Mouse (Mus musculus): ENCODE data around the gene Alkbh3.

DNA sequence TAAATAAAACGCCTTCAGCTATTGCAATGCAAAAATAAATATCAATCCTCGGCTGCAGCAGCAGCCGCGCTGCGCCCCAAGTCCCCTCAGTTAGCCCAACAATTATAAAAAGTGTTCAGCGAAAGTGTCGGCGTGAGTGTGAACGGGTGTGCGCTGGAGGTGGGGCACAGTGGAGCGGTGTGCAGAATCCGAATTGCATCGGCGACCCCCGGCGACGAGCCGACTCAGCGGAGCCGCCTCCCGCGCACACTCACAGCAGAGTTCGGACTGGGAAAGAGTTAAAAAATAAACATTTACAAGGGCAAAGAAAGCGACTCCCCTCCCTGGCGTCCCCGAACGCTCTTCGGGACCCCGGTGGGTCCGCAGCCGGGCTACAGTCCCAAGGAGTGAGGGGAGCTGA, 54.7 kb downstream of the Alkbh3 start:
- TF ChIP-seq CTCF (IDR thresholded peaks at IDR 0.05; ENCODE audit: borderline replicate concordance, extremely low read depth, insufficient read depth, insufficient read length), result no peak
- TF ChIP-seq POLR2A (IDR thresholded peaks at IDR 0.05; ENCODE audit: borderline replicate concordance, extremely low read depth, insufficient read depth, insufficient read length, poor library complexity, severe bottlenecking), result no peak

Data from brain, embryonic 14.5 days (tissue).